Mouse (Mus musculus): ENCODE measurements around the gene Fam19a2. TPM values are rescaled to one million over a fixed set of nuclear protein-coding genes. Genes with fewer than 3 reads are reported as not detected.
A peak's percentile ranks its signal among the peaks of the same experiment; 100 is the strongest.

The Fam19a2 gene
- polyA plus RNA-seq, 1 experiment from 2014 or later, result 46.9 TPM

- ATAC-seq (ENCODE audit: low FRiP score) (no peak), DNase-seq (ENCODE audit: low spot score) (no peak)
- no peaks in the 10 kb centered on the region for H3K36me3 ChIP-seq (replicated peaks; ENCODE audit: control insufficient read depth, insufficient read depth)
- no peaks in the 10 kb centered on the region for H3K27me3 ChIP-seq (ENCODE audit: control insufficient read depth, insufficient read depth, low read length)
- no peak overlapping the region for H3K4me3 ChIP-seq (replicated peaks; ENCODE audit: low read length)
- no peak overlapping the region for H3K4me2 ChIP-seq (replicated peaks)
- 0 out of 2 replicates have a peak, but pooled peaks cover 9% of the 10 kb centered on the region for H3K9me3 ChIP-seq (ENCODE audit: control insufficient read depth, low read length)
- 93% methylated on average over 1 of the region's 1 CpGs for WGBS
- no peak overlapping the region for H3K9ac ChIP-seq
- H3K4me1 ChIP-seq (replicated peaks; ENCODE audit: control insufficient read depth, insufficient read depth, low read length), result peaks cover 10% of the 10 kb centered on the region; the same call in 1 of the 2 replicates
- no peak overlapping the region for H3K27ac ChIP-seq
Measured at GRCm38 (mm10) chr10:123414953-123415352, 151.2 kb downstream of the Fam19a2 start.

DNA sequence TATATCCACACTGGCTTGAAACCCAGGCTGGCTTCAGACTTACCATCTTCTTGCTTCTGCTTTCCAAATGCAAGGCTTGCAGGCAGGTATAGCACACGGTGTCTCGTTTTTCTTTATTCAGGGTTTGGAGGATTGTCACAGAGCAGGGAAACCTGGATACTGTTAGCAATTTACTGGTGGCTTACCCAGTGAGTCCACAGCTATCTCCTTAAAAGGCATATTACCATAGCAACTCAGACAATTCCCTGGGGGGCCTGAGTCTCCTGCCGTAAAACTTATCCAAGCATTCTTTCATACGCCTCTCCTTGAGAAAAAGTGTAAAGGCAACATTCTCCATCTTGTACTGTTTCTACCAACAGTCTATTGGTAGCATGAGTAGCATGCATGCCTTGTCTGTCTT is 152.2 kb downstream of the Fam19a2 start:
- no peaks in the 10 kb centered on the region for H3K27me3 ChIP-seq (ENCODE audit: control insufficient read depth, insufficient read depth, low read length)
- H3K36me3 ChIP-seq (replicated peaks; ENCODE audit: control insufficient read depth, insufficient read depth), result no peaks in the 10 kb centered on the region
- H3K4me3 ChIP-seq (replicated peaks; ENCODE audit: low read length), result no peak overlapping the region
- H3K9ac ChIP-seq, result no peak overlapping the region
- H3K4me1 ChIP-seq (replicated peaks; ENCODE audit: control insufficient read depth, insufficient read depth, low read length), result peaks cover 10% of the 10 kb centered on the region; the same call in 1 of the 2 replicates
- 0 out of 2 replicates have a peak, but pooled peaks cover 13% of the 10 kb centered on the region for H3K9me3 ChIP-seq (ENCODE audit: control insufficient read depth, low read length)
- whole genome bisulfite sequencing, result 51% methylated on average over 4 of the region's 4 CpGs
- H3K27ac ChIP-seq, result no peak overlapping the region
- H3K4me2 ChIP-seq (replicated peaks), result no peak overlapping the region
- DNase-seq (ENCODE audit: low spot score) (peak; percentile 55), ATAC-seq (ENCODE audit: low FRiP score) (no peak)

DNA sequence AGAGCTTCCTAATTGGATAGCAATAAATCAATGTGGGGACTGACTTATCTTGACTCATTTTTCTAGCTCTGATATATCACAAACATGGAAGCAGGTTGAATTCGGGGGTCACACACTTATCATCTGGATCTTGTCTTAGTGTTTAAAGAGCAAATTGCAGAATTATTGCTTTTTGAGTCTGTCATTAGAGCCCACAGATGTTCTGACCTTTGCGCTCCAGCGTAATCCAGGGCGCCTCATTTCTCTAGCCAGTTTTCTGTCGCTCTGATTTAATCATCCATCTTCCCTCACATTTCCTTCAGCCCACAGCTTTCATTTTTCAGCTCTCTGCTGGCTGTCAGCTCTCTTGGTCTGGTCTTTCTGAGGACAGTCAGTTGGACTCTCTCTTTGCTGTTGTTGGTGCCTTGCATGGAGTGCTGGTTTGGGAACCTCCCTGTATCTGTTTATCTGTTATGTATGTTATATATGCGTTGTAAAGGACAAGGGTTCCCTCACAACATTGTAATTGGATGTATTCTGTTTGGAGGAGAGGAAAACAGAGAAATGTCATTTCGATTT is 154.9 kb downstream of the Fam19a2 start:
- ATAC-seq (ENCODE audit: low FRiP score) (no peak), DNase-seq (ENCODE audit: low spot score) (no peak)
- H3K27me3 ChIP-seq (ENCODE audit: control insufficient read depth, insufficient read depth, low read length), result no peaks in the 10 kb centered on the region
- no peak overlapping the region for H3K4me2 ChIP-seq (replicated peaks)
- 68% methylated on average over 7 of the region's 7 CpGs for WGBS
- H3K9me3 ChIP-seq (ENCODE audit: control insufficient read depth, low read length), result 0 out of 2 replicates have a peak, but pooled peaks cover 7% of the 10 kb centered on the region
- H3K27ac ChIP-seq, result no peak overlapping the region
- no peaks in the 10 kb centered on the region for H3K36me3 ChIP-seq (replicated peaks; ENCODE audit: control insufficient read depth, insufficient read depth)
- peaks cover 10% of the 10 kb centered on the region; the same call in 1 of the 2 replicates for H3K4me1 ChIP-seq (replicated peaks; ENCODE audit: control insufficient read depth, insufficient read depth, low read length)
- no peak overlapping the region for H3K9ac ChIP-seq
- no peak overlapping the region for H3K4me3 ChIP-seq (replicated peaks; ENCODE audit: low read length)

GRCm38 (mm10) chr10:123420249-123420648 is 156.5 kb downstream of the Fam19a2 start:
- Histone ChIP-seq H3K9me3 (ENCODE audit: control insufficient read depth, low read length) (0 out of 2 replicates have a peak, but pooled peaks cover 7% of the 10 kb centered on the region), H3K36me3 (replicated peaks; ENCODE audit: control insufficient read depth, insufficient read depth) (no peaks in the 10 kb centered on the region), H3K27me3 (ENCODE audit: control insufficient read depth, insufficient read depth, low read length) (no peaks in the 10 kb centered on the region), H3K27ac (no peak overlapping the region), H3K4me2 (replicated peaks) (no peak overlapping the region), H3K4me1 (replicated peaks; ENCODE audit: control insufficient read depth, insufficient read depth, low read length) (peaks cover 10% of the 10 kb centered on the region; the same call in 1 of the 2 replicates), H3K9ac (no peak overlapping the region), H3K4me3 (replicated peaks; ENCODE audit: low read length) (no peak overlapping the region)
- 78% methylated on average over 1 of the region's 1 CpGs for WGBS
- no peak for ATAC-seq (ENCODE audit: low FRiP score)
- no peak for DNase-seq (ENCODE audit: low spot score)

DNA sequence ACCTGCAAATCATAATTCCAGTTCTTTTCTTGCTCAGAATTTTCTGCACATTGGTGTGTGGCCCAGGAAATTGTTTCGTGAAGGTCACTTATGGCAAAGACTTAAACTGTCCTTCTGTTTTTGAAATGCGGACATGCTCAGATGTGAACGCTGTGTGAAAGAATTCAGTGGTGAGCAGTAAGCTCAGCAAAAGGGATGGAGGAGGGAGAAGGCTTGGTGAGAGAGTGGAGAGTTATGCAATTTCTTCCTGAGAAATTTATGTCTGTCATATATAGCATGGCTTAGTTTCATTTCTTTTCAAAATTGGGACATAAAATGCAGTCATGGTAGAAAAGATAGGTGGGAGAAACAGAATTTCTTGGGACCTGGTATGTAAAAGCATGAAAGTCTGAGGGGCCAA is 160.7 kb downstream of the Fam19a2 start:
- ATAC-seq (ENCODE audit: low FRiP score), result no peak
- WGBS, result 93% methylated on average over 3 of the region's 3 CpGs
- Histone ChIP-seq H3K9me3 (ENCODE audit: control insufficient read depth, low read length) (0 out of 2 replicates have a peak, but pooled peaks cover 7% of the 10 kb centered on the region), H3K9ac (no peak overlapping the region), H3K4me3 (replicated peaks; ENCODE audit: low read length) (no peak overlapping the region), H3K27ac (no peak overlapping the region), H3K36me3 (replicated peaks; ENCODE audit: control insufficient read depth, insufficient read depth) (no peaks in the 10 kb centered on the region), H3K4me1 (replicated peaks; ENCODE audit: control insufficient read depth, insufficient read depth, low read length) (no peaks in the 10 kb centered on the region), H3K27me3 (ENCODE audit: control insufficient read depth, insufficient read depth, low read length) (no peaks in the 10 kb centered on the region), H3K4me2 (replicated peaks) (no peak overlapping the region)
- DNase-seq (ENCODE audit: low spot score), result no peak

- WGBS, result 83% methylated on average over 8 of the region's 8 CpGs
- no peak for DNase-seq (ENCODE audit: low spot score)
- H3K27me3 ChIP-seq (ENCODE audit: control insufficient read depth, insufficient read depth, low read length), result no peaks in the 10 kb centered on the region
- no peaks in the 10 kb centered on the region for H3K4me1 ChIP-seq (replicated peaks; ENCODE audit: control insufficient read depth, insufficient read depth, low read length)
- no peak for ATAC-seq (ENCODE audit: low FRiP score)
- H3K9ac ChIP-seq, result no peak overlapping the region
- H3K9me3 ChIP-seq (ENCODE audit: control insufficient read depth, low read length), result no peaks in the 10 kb centered on the region
- H3K27ac ChIP-seq, result no peak overlapping the region
- H3K4me3 ChIP-seq (replicated peaks; ENCODE audit: low read length), result no peak overlapping the region
- H3K36me3 ChIP-seq (replicated peaks; ENCODE audit: control insufficient read depth, insufficient read depth), result no peaks in the 10 kb centered on the region
- no peak overlapping the region for H3K4me2 ChIP-seq (replicated peaks)
Measured at GRCm38 (mm10) chr10:123426527-123427363, 162.9 kb downstream of the Fam19a2 start.

DNA sequence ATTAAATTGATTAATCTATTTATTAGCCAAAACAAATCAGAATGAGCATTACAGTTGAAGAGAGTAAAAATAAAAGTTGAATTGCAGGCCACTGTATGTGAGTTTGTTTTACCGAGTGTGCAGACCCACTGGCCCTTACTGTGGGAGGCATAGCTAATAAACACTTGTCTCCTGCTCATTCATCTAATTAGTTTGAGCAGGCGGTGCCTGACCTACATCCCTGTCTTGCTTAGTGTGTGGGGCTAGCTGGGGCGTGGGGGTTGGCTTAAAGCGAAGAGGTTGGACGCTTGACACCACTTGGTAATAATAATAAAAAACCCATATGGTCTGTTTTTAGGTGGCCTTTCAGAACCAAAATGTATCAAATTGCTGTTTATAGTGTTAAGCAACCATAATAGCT is 167.8 kb downstream of the Fam19a2 start:
- 74% methylated on average over 5 of the region's 5 CpGs for WGBS
- no peak for DNase-seq (ENCODE audit: low spot score)
- Histone ChIP-seq H3K27ac (no peak overlapping the region), H3K4me2 (replicated peaks) (no peak overlapping the region), H3K27me3 (ENCODE audit: control insufficient read depth, insufficient read depth, low read length) (no peaks in the 10 kb centered on the region), H3K4me3 (replicated peaks; ENCODE audit: low read length) (no peak overlapping the region), H3K36me3 (replicated peaks; ENCODE audit: control insufficient read depth, insufficient read depth) (no peaks in the 10 kb centered on the region), H3K4me1 (replicated peaks; ENCODE audit: control insufficient read depth, insufficient read depth, low read length) (no peaks in the 10 kb centered on the region), H3K9ac (no peak overlapping the region), H3K9me3 (ENCODE audit: control insufficient read depth, low read length) (no peaks in the 10 kb centered on the region)
- no peak for ATAC-seq (ENCODE audit: low FRiP score)

GRCm38 (mm10) chr10:123437576-123437975 is 173.8 kb downstream of the Fam19a2 start:
- WGBS, result 77% methylated on average over 4 of the region's 4 CpGs
- Histone ChIP-seq H3K36me3 (replicated peaks; ENCODE audit: control insufficient read depth, insufficient read depth) (no peaks in the 10 kb centered on the region), H3K4me2 (replicated peaks) (no peak overlapping the region), H3K9ac (no peak overlapping the region), H3K9me3 (ENCODE audit: control insufficient read depth, low read length) (no peaks in the 10 kb centered on the region), H3K27me3 (ENCODE audit: control insufficient read depth, insufficient read depth, low read length) (no peaks in the 10 kb centered on the region), H3K4me3 (replicated peaks; ENCODE audit: low read length) (no peak overlapping the region), H3K27ac (no peak overlapping the region), H3K4me1 (replicated peaks; ENCODE audit: control insufficient read depth, insufficient read depth, low read length) (no peaks in the 10 kb centered on the region)
- no peak for DNase-seq (ENCODE audit: low spot score)
- no peak for ATAC-seq (ENCODE audit: low FRiP score)

- no peak overlapping the region for H3K27ac ChIP-seq
- DNase-seq (ENCODE audit: low spot score), result peak; percentile 49
- WGBS, result 88% methylated on average over 1 of the region's 1 CpGs
- no peak overlapping the region for H3K9ac ChIP-seq
- H3K36me3 ChIP-seq (replicated peaks; ENCODE audit: control insufficient read depth, insufficient read depth), result no peaks in the 10 kb centered on the region
- H3K4me3 ChIP-seq (replicated peaks; ENCODE audit: low read length), result no peak overlapping the region
- H3K4me1 ChIP-seq (replicated peaks; ENCODE audit: control insufficient read depth, insufficient read depth, low read length), result no peaks in the 10 kb centered on the region
- no peak for ATAC-seq (ENCODE audit: low FRiP score)
- no peaks in the 10 kb centered on the region for H3K9me3 ChIP-seq (ENCODE audit: control insufficient read depth, low read length)
- H3K4me2 ChIP-seq (replicated peaks), result no peak overlapping the region
- no peaks in the 10 kb centered on the region for H3K27me3 ChIP-seq (ENCODE audit: control insufficient read depth, insufficient read depth, low read length)
Measured at GRCm38 (mm10) chr10:123456800-123457199, 193.0 kb downstream of the Fam19a2 start.
